Mouse (Mus musculus): ENCODE data around the gene Mfap2.

Mfap2 gene

DNA sequence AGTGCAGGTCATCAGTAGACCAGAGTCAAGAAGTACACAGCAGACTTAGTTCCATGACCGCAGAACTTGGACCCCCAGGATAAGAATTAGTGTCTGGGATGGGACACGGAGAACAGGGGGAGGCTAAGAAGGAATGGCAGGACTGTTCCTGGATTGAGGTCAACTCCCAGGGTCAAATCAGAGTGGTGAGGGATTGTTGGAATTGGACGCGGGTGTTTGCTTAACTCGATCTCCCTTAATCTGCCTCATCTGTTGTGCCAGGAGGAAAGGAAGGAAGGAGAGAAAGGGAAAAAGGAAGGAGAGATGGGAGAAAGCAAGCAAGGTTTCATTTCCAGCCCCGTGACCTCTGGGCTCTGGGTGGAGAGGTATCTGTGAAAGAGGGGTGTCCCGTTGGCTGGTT lies at the start of gene Mfap2:
TSS of gene Mfap2 (plus strand) at position 301 of the 400 bp plus-strand sequence.
- DNase-seq: no peak

DNA sequence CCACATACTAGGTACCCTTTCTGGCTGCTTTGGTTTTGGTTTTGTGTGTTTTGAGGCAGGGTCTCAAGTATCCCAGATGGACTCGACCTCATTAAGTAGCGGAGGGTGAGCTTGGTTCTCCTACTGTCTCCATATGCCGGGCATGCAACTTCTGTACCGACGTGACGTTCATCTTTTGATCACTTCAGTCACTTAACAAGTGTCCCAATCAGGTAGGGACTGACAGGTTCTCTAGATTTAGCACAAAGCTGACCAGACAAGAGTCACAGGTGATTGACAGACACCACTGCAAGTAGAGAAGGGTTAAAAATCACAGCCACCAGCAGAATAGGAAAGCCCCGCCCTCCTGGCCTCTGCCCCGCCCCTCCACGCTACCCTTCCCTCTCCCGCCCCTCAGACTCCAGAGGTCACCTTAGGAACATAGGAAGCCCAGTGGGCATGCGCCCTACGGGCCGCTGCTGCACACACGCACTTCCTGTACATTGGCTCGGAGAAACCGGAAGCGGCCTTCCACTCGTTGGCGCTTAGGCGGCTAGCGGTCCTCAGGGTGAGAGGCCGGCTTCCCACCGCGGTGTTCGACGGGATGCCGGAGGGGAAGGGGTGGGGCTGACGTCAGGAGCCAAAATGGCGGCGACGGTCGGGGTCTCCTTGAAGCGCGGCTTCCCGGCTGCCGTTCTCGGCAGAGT lies 49.3 kb upstream of the Mfap2 start, which contains the start of gene Sdhb:
TSS of gene Sdhb (plus strand) at position 423 of the 686 bp plus-strand sequence.
- DNase-seq: peak; percentile 100

GRCm38 (mm10) chr4:140961467-140962206 lies 48.6 kb upstream of the Mfap2 start:
- DNase-seq: no peak

DNA sequence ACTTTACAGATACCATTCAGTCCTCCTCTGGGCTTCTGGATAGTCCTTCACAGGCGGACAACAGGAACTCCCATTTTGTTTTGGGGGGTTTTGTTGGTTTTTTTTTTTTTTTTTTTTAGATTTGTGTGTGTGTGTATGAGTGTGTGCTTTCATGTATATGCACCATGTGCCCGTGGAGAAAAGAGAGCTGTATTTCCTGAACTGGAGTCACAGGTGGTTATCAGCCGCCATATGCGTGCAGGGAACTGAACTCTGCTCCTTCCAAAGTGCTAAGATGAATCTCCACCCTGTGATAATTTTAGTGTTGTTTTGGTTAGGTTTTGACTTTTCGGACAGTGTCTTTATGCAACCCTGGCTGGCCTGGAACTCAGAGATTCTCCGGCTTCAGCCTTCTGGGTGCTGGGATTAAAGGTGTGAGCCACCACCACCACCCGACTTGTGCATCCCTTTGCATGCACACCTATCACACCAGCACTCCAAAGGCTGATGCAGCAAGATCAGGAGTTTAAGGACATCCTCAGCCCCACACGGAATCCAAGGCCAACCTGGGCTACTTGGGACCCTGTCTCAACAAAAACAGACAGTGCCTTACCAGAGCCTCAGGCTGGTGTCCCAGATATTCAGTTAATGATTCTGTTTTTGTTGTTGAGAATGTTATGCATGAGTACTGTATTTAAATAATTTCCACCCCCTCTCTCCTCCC lies 47.9 kb upstream of the Mfap2 start:
- no peak for DNase-seq

DNA sequence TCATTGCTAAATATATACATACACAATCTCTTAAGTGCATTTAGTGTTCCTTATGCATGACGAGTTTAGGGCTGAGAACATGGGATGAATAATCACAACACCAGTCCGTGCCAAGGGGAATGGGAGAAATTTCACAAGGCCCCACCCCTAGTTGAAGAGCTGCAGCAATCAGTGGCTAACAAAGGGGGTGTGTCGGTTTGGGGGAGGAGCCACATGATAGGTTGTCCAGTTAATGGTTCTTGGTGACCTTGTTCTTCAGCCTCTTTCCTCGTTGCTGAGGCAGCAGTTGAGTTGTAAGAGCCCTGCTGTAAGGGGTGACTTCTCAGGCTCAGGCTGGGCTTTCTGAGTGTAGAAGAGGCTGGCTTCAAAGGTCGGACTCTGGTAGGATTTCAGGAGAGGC lies 47.3 kb upstream of the Mfap2 start:
- no peak for DNase-seq

DNA sequence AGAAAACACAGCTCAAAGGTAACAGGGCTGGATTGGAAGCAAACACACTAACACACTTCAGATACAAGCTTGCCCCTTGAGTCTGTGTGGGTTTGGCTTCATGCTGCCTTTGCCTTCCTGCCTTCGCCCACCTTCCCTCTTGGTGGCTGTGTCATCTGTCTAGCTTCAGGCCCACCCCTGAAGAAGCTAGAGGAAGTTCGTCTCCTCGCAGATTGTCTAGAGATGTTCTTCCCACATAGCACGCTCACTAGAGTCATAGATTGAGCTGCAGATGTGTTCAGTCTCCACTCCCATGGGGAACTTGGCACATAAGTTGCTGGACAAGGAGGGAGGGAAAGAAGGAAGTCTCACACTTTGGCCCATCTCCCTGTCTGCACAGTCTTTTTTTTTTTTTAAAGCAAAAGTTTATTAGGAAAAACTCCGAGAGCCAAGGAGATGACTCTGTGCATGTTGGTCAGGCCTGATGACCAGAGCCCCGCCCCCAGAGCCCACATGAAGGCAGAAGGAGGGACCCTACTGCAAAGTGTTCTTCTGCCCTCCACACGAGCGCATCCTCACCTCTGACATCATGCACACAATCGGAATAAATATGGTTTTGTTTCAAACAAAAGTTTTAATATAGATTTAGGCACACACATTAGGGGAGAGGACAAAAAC lies 46.1 kb upstream of the Mfap2 start:
- no peak for DNase-seq

- DNase-seq: peak; percentile 82
These were observed 45.6 kb upstream of the Mfap2 start for GRCm38 (mm10) chr4:140964620-140965019.

DNA sequence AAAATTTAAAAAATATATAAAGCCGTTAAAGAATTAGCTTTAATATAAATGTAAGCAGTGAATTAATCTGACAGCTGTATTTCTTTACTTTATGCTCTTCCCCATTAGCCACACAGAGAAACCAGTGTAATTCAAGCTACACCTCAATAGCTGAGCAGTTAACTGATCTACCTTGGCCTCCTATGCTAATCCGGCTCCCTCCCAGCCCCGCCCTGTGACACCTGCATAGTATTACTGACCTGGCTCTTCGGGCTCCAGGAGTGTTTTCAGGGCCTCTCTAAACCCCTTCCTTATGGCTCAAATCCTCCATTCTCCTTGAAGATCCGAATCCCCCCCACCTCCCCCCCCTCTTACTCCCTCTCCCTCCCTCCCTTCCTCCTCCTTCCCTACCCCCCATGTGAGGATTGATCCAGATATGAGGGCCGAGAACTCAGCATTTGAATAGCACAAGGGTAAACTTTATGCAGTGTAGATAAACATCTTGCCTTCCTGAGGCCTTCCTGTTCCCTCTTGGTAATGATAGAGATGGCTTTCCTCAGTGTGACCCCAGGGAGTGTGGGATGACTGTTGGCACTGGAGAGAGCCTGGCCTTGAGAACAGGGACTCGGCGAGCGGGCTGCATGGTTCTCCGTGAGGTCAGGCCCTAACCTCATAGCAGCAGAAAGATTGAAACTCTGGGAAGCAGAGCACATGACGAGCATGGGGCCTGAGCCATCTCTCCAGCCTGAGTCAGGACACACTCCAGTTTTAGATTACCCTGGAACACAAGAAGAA lies 42.6 kb upstream of the Mfap2 start:
- DNase-seq: no peak

GRCm38 (mm10) chr4:140971691-140972090 lies 38.5 kb upstream of the Mfap2 start:
- DNase-seq: no peak

- DNase-seq: no peak
These were observed 35.8 kb upstream of the Mfap2 start for GRCm38 (mm10) chr4:140974408-140974807.

DNA sequence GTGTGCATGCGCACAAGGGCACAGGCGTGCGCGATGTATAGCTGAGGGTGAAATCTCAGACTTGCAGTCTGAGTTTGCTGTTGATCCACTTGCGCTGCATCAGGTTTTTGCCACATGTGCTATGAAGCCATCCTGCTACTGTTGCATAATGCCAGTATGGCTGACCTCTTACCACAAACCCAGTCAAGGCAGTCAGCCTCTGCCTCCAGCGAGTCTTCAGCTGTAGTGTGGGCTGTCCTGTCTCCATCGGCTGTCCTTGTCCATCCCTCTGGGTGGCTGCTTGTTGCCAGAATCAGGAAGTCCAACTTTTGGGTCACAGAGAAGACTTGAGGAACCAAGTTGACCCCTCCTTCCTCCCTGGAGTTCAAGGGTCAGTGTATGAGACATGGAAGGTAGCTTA lies 34.9 kb upstream of the Mfap2 start:
- no peak for DNase-seq

DNA sequence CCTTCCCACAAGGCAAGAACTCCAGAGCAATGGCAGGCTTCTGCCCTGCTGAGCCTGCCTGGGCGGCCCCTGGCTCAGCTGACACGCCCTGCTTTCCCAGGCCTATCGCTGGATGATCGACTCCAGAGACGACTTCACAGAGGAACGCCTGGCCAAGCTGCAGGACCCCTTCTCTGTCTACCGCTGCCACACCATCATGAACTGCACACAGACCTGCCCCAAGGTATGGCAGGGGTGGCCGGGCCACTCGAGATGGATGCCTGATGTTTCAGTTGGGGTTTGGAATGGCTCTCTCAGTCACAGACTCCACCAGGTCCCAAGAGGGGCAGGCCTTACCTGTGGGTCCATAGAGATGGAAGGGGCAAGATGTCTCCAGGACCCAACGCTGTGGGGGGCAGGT lies 32.9 kb upstream of the Mfap2 start:
- no peak for DNase-seq

GRCm38 (mm10) chr4:140977886-140978692 lies 32.1 kb upstream of the Mfap2 start:
- no peak for DNase-seq

DNA sequence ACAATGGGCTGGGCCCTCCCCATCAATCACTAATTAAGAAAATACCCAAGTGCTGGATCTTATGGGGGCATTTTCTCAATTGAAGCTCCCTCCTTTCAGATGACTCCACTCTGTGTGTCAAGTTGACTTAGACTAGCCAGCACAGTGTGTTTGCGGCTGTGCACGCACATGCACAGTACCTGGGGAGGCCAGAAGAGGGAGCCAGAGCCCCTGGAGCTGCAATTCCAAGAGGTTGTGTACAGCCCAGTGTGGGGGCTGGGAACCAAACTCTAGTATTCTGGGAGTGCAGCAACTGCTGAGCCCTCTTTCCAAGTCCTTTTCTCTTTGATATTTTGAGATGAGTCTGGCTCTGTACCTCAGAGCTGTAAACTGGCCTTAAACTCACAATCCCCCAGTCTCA lies 28.6 kb upstream of the Mfap2 start:
- no peak for DNase-seq

GRCm38 (mm10) chr4:140982808-140983207 lies 27.4 kb upstream of the Mfap2 start:
- DNase-seq: no peak

- DNase-seq: no peak
These were observed 26.8 kb upstream of the Mfap2 start for GRCm38 (mm10) chr4:140983442-140983841.

- DNase-seq: no peak
These were observed 25.7 kb upstream of the Mfap2 start for GRCm38 (mm10) chr4:140984544-140984943.

- DNase-seq: peak; percentile 5
These were observed 24.1 kb upstream of the Mfap2 start for GRCm38 (mm10) chr4:140986024-140986710.

DNA sequence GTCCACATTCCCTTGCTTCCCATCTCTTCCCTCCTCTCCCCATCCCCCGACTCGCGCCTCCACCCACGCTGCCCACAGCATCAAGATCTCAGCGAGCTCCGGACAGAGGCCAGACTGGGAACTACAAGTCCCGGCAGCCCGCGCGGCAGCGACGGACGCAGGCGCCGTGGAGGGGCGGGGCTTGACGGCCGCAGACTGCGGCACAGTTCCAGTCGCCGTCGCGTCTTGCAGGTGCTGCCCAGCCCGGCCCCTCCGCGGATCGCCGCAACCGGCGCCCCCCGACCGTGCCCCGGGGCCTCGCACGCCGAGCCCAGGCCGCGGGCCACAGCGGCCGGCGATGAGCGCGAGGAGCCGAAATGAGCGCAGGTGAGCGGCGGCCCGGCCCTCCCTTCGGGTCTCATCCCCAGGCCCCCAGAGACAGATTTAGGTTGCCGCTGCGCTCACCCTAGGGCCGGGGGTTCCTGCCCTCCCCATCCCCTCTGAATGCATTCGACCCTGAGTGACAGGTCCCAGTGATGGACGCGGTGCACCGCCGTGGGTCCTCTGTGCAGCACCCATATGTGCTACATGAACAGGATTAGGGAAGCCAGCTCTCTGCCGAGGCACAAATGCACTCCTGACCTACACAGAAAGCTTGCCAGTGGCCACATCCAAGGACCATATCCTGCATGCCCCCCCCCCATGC lies 23.4 kb upstream of the Mfap2 start, which contains the start of gene Atp13a2:
TSS of gene Atp13a2 (plus strand) at position 163 of the 685 bp plus-strand sequence.
- peak; percentile 94 for DNase-seq

GRCm38 (mm10) chr4:140987476-140987875 lies 22.7 kb upstream of the Mfap2 start:
- DNase-seq: no peak

Measured in embryo, embryonic 11 days (tissue).